Mouse (Mus musculus) neural tube, embryonic 14.5 days (tissue): ENCODE results near the gene Sprtn. TPM values are rescaled to one million over a fixed set of nuclear protein-coding genes. Genes with fewer than 3 reads are reported as not detected.

Experiments used
- ATAC-seq: fragments of 200-750 bp; cut with Nextera tagmentation; 2 replicates; pipeline ENCODE4 v1.8.0; 2017; ENCODE audit warnings: low read depth, mild to moderate bottlenecking, moderate TSS enrichment, moderate library complexity
- H3K27ac ChIP-seq: fragments of 300-500 bp; sonication (generic); 2 replicates; pipeline ENCODE4 v1.5.1; 2014; ENCODE audit warnings: low read depth, mild to moderate bottlenecking, control low read depth, low read length, moderate library complexity, mixed read lengths
- H3K27me3 ChIP-seq: fragments of 300-500 bp; sonication (generic); 2 replicates; pipeline ENCODE4 v1.6.1; 2014; ENCODE audit warnings: low read length; ENCODE audit not compliant: control insufficient read depth, insufficient read depth
- H3K36me3 ChIP-seq: fragments of 300-500 bp; sonication (generic); 2 replicates; pipeline ENCODE4 v1.6.1; 2014; ENCODE audit warnings: low read length, mixed read lengths; ENCODE audit not compliant: control insufficient read depth, insufficient read depth
- H3K4me1 ChIP-seq: fragments of 300-500 bp; sonication (generic); 2 replicates; pipeline ENCODE4 v1.6.1; 2014; ENCODE audit warnings: low read length; ENCODE audit not compliant: control insufficient read depth, insufficient read depth
- H3K4me2 ChIP-seq: fragments of 300-500 bp; sonication (generic); 2 replicates; pipeline ENCODE4 v1.6.1; 2014; ENCODE audit warnings: mild to moderate bottlenecking, low read depth, low read length, control low read depth
- H3K4me3 ChIP-seq: fragments of 300-500 bp; sonication (generic); 2 replicates; pipeline ENCODE4 v1.5.1; 2014; ENCODE audit warnings: low read depth, low read length, control low read depth, mixed read lengths
- H3K9ac ChIP-seq: fragments of 300-500 bp; sonication (generic); replicated peaks from 2 replicates; pipeline ENCODE4 v1.6.1; 2014; ENCODE audit warnings: low read depth, mild to moderate bottlenecking, control low read depth, low read length, mixed read lengths
- H3K9me3 ChIP-seq: fragments of 300-500 bp; sonication (generic); 2 replicates; pipeline ENCODE4 v1.6.1; 2016; ENCODE audit warnings: low read length; ENCODE audit not compliant: control insufficient read depth
- WGBS: fragments of 180-500 bp; shearing (Covaris S2); extraction: QIAGEN DNeasy Blood & Tissue Kit; methylation state at CpG from one replicate; pipeline ENCODE4 v1.1.7; 2014; 5-methylcytosine and 5-hydroxymethylcytosine counted together
- polyA plus RNA-seq: library from polyadenylated mRNA; unstranded; fragments of >200 nt; fragmentation: Nextera tagmentation; extraction: Ambion mirVana; gene quantifications from 2 replicates; pipeline ENCODE4 v1.2.1, GENCODE M21; 2014

Gene Sprtn
- polyA plus RNA-seq, 1 experiment from 2014 or later: 6.7 TPM

DNA sequence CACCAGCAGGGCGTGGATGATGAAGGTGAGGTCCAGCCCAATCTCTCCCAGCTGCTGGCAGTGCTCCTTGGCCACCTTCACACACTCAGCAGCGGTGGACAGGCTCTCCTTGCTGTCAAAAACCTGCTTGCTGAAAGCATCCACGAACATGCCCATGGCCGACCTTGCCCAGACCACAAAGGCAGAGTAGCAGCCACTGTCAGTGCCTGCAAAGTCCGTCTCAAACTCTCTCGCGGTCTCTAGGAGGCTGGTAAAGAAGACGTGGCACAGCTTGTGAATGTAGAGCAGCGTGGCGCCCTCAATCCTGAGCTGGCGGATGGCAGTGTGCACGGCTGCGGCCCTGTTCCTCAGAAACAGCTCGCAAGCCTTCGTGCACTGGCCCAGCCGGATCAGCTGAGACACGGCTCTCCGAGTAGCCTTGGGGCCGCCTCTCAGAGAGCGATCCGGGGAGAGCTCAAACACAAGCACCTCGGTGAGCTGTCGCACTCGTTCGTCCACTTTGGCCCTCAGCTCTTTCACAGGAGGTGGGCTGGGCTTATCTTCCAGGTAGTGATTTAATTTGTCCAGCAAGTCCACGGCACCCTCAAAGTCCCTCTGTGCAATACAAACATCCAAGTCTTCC, 1.6 kb upstream of the Sprtn start:
- WGBS: 89% methylated on average over 26 of the region's 26 CpGs
- Histone ChIP-seq H3K36me3 (peaks cover 17% of the 10 kb centered on the region), H3K9me3 (no peaks in the 10 kb centered on the region), H3K4me1 (peaks cover 24% of the 10 kb centered on the region), H3K27me3 (no peaks in the 10 kb centered on the region), H3K27ac (no peak overlapping the region), H3K4me2 (peak overlapping the region; percentile 95), H3K9ac (peak overlapping the region; percentile 80), H3K4me3 (peak overlapping the region; percentile 91)
- ATAC-seq: no peak

DNA sequence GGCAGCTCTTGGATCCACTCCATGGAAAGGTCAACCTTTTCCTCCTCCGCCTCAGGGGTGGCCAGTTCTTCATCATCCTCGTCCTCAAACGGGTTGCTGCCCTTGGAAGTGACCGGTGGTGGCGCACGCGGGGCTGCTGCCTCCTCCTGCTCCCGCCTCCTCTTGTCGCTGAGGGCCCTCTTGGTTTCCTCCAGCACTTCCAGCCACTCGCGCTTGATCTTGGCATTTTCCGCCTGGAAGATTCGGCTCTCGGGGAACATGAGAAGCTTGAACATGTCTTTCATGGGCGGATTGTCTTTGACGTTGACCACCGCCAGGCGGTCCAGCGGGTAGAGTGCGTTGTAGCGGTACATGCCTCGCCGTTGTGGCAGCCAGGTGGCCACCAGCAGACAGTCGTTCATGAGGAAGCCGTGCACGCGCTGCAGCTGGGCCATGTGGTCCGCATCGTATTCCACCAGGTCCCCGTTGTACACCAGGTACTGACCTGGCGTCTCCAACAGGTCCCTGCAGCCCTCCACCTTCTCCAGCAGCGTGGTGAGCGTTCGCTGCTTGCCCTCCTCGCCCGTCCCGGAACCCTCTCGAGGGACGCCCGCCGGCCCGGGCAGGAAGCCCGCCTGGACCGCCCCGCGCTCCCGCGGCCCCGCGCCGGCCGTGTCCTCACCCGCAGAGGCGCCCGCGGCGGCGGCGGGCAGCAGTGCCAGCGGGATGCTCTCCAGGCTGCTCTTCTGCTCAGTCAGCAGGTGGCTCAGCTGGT, 877 bp upstream of the Sprtn start:
- H3K4me2 ChIP-seq: peak overlapping the region; percentile 95
- H3K27me3 ChIP-seq: no peaks in the 10 kb centered on the region
- H3K9me3 ChIP-seq: no peaks in the 10 kb centered on the region
- H3K4me3 ChIP-seq: peak overlapping the region; percentile 91
- H3K9ac ChIP-seq: peak overlapping the region; percentile 80
- peaks cover 19% of the 10 kb centered on the region for H3K36me3 ChIP-seq
- H3K4me1 ChIP-seq: peaks cover 24% of the 10 kb centered on the region
- ATAC-seq: peak; percentile 55
- peak overlapping the region; percentile 64 for H3K27ac ChIP-seq
- 1% methylated on average over 54 of the region's 60 CpGs for WGBS

DNA sequence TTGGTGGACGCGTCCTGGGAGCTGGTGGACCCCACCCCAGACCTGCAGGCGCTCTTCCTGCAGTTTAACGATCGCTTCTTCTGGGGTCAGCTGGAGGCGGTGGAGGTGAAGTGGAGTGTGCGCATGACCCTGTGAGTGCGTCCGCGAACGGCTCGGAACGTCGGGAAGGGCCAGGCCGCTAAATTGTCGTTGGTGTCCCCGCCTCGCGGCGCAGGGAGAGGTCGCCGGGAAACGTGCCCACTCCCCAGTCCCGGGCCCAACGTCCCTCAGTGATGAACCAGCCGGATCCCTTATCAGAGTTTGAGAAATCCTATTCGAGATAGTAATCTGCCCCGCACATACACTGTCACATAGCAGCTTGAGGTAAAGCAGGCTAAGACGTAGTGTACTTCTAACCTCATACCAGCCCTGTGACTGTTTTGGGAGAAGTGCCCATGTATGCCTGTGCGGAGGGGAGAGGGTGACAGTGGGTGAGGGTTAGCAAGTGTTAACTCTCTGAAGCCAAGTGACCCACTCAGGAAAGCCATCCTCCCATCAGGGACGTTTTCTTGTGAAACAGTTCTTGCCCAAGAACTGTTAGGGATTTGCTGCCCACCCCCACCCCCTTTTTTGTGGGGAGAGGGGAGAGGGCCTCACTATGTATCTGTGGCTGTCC, 692 bp downstream of the Sprtn start:
- H3K27ac ChIP-seq: peak overlapping the region; percentile 73
- ATAC-seq: no peak
- peak overlapping the region; percentile 95 for H3K4me2 ChIP-seq
- no peaks in the 10 kb centered on the region for H3K9me3 ChIP-seq
- peaks cover 24% of the 10 kb centered on the region for H3K4me1 ChIP-seq
- H3K27me3 ChIP-seq: no peaks in the 10 kb centered on the region
- H3K9ac ChIP-seq: peak overlapping the region; percentile 80
- H3K4me3 ChIP-seq: peak overlapping the region; percentile 91
- peaks cover 34% of the 10 kb centered on the region for H3K36me3 ChIP-seq
- WGBS: 8% methylated on average over 30 of the region's 31 CpGs

DNA sequence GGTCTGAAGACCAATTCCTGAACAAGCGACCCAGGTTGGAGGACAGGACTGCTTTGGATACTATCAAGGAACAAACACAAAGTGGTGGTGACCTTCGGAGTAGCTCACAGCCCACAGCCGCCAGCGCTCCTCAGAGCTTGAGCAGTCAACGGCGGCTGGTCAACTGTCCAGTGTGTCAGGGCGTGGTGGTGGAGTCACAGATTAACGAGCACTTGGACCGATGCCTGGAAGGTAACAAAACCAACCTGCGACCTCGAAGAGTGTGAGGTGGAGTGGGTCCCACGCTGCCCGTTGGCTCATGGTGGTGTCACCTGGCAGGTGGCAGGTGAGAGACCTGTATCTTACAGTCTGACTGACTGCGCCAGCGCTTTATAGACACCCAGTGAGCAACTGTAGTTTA, 5.5 kb downstream of the Sprtn start:
- no peak overlapping the region for H3K4me3 ChIP-seq
- WGBS: 98% methylated on average over 15 of the region's 15 CpGs
- H3K4me2 ChIP-seq: no peak overlapping the region
- H3K27me3 ChIP-seq: no peaks in the 10 kb centered on the region
- H3K4me1 ChIP-seq: peaks cover 7% of the 10 kb centered on the region
- H3K36me3 ChIP-seq: peaks cover 55% of the 10 kb centered on the region
- H3K9ac ChIP-seq: no peak overlapping the region
- H3K27ac ChIP-seq: no peak overlapping the region
- no peak for ATAC-seq
- no peaks in the 10 kb centered on the region for H3K9me3 ChIP-seq

DNA sequence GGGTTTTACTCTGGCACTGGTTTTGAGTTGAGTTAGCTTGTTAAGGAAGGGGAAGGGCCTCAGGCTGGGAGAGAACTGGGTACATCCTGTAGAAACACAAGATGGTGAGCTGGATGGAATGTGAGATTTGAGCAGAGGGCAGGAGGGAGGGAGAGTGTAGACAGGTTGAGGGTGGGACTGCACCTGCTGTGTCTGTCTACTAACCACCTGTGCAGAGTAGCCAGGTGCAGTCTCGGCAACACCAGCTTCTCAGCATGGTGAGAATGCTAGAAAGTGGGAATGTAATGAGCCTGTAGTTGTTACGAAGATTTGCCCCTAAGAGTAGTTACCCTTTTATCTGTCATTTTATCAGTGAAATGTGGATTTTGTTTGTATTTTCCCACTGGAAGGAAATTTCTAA, 7.8 kb downstream of the Sprtn start:
- H3K36me3 ChIP-seq: peaks cover 62% of the 10 kb centered on the region
- no peak overlapping the region for H3K4me2 ChIP-seq
- H3K27me3 ChIP-seq: no peaks in the 10 kb centered on the region
- H3K4me3 ChIP-seq: no peak overlapping the region
- H3K4me1 ChIP-seq: no peaks in the 10 kb centered on the region
- no peaks in the 10 kb centered on the region for H3K9me3 ChIP-seq
- no peak overlapping the region for H3K9ac ChIP-seq
- no peak for ATAC-seq
- WGBS: 84% methylated on average over 2 of the region's 2 CpGs
- no peak overlapping the region for H3K27ac ChIP-seq

DNA sequence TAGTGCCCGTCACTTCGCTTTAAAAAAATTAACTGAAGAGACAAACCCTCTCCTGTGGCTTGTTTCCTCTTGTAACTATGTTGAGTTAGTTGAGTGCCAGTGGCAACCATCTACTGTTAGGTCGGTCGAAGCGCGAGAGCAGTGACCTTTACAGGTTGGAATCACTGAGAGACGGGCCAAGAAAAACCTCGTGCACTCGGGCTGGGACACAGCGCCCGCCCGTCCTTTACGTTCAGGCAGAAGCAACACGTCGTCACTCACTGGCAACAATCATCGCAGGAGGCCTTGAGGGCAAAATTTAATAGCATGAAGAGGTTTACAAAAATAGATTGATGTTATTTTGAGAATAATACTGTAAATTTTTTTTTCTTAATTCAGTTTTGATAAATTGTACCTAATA, 12.2 kb downstream of the Sprtn start:
- 96% methylated on average over 16 of the region's 16 CpGs for WGBS
- no peak overlapping the region for H3K4me3 ChIP-seq
- H3K4me1 ChIP-seq: no peaks in the 10 kb centered on the region
- ATAC-seq: no peak
- no peak overlapping the region for H3K9ac ChIP-seq
- no peak overlapping the region for H3K4me2 ChIP-seq
- H3K9me3 ChIP-seq: no peaks in the 10 kb centered on the region
- H3K36me3 ChIP-seq: peaks cover 59% of the 10 kb centered on the region
- no peaks in the 10 kb centered on the region for H3K27me3 ChIP-seq
- no peak overlapping the region for H3K27ac ChIP-seq

DNA sequence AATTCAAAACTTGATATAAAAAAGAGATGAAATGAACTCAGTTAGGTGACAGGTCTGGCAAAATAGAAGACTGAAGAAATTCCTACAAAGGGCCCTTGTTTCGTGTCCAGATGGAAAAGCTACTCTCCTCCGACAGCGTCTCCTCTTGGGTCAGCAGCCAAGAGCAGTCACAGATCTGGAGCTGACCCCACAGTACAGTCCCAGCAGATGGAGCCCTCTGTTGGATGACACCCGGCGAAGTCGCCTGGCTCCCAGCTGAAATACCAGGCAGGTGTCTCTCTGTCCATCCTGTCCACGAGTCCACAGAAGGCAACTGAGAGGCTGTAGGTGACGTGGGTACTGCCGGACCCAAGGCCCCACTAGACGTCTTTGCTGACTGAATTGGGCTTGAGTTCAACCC, 12.7 kb downstream of the Sprtn start:
- Histone ChIP-seq H3K9ac (no peak overlapping the region), H3K27me3 (no peaks in the 10 kb centered on the region), H3K27ac (no peak overlapping the region), H3K4me2 (no peak overlapping the region), H3K36me3 (peaks cover 63% of the 10 kb centered on the region), H3K4me3 (no peak overlapping the region), H3K9me3 (no peaks in the 10 kb centered on the region), H3K4me1 (no peaks in the 10 kb centered on the region)
- no peak for ATAC-seq
- WGBS: 86% methylated on average over 10 of the region's 10 CpGs

DNA sequence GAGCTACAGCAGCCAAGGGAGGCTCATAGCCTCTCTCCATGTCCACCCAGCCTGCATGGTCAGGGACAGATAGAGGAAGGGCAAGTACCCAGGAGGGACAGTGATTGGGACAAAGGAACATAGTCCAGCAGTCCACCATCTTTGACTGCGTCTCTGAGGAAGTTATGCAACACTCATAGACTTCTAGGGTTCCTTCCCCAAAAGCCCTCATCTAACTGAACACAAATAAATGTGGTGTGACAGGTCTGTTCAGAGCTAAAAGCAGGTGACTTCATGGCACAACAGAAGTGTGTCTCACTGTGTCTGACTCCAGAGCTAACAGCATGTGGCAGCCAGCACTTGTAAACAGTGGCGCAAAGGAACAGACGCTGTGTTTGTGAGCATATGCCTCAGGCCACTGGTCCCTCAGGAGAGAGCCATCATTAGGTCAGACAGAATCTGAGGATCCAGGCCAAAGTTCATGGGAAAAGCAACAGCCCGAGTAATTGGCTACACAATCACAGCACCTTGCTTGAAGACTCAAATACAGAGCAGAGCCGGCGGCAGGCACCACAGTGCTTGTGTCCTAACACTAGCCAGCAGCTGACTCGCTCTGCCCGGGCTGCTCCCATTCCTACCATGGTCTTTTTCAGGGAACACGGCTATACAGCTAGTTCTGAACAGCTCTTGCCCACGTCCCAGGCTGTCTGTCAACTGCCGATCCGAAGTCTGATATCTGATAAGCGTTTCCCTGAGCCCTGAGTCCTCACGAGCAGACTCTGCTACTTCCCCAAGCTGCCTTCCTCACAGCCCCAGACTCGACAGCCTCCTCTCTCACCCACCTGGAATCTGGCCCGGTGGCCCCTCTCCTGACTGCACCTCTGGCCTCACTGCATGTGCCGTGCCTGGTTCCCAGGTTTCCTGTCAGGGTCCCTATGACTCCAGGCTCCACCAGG, 14.5 kb downstream of the Sprtn start:
- Histone ChIP-seq H3K4me1 (no peaks in the 10 kb centered on the region), H3K9me3 (no peaks in the 10 kb centered on the region), H3K4me2 (no peak overlapping the region), H3K27me3 (no peaks in the 10 kb centered on the region), H3K4me3 (no peak overlapping the region), H3K9ac (no peak overlapping the region), H3K36me3 (peaks cover 53% of the 10 kb centered on the region), H3K27ac (no peak overlapping the region)
- 80% methylated on average over 17 of the region's 17 CpGs for WGBS
- ATAC-seq: no peak
